Mouse (Mus musculus) E14TG2a.4 (cell line): ENCODE results near the gene Peg10.
A peak's percentile ranks its signal among the peaks of the same experiment; 100 is the strongest.

Source experiments
- H3K27me3 ChIP-seq: 2 replicates; pipeline ENCODE4 v1.6.1; 2014; ENCODE audit warnings: low read length, control low read depth; ENCODE audit not compliant: insufficient read depth
- H3K36me3 ChIP-seq: 2 replicates; pipeline ENCODE4 v1.6.1; 2014; ENCODE audit warnings: low read length, control low read depth; ENCODE audit not compliant: insufficient read depth
- H3K4me1 ChIP-seq: replicated peaks from 2 replicates; pipeline ENCODE4 v1.6.1; 2014; ENCODE audit warnings: low read depth, low read length, control low read depth
- H3K4me3 ChIP-seq: replicated peaks from 2 replicates; pipeline ENCODE4 v1.5.1; 2014; ENCODE audit warnings: mild to moderate bottlenecking, low read length
- H3K9me3 ChIP-seq: 2 replicates; pipeline ENCODE4 v1.6.1; 2014; ENCODE audit warnings: low read length, control low read depth
- CTCF ChIP-seq: conservative IDR thresholded peaks from 2 replicates; pipeline ENCODE4 v1.5.1; 2014; ENCODE audit warnings: low read length
- NANOG ChIP-seq: IDR thresholded peaks from 2 replicates; pipeline ENCODE4 v1.6.1; 2014; ENCODE audit warnings: borderline replicate concordance, low read length, mixed read lengths
- POU5F1 ChIP-seq: IDR thresholded peaks from 2 replicates; pipeline ENCODE4 v1.6.1; 2014; ENCODE audit warnings: low read length, borderline replicate concordance

Gene Peg10

DNA sequence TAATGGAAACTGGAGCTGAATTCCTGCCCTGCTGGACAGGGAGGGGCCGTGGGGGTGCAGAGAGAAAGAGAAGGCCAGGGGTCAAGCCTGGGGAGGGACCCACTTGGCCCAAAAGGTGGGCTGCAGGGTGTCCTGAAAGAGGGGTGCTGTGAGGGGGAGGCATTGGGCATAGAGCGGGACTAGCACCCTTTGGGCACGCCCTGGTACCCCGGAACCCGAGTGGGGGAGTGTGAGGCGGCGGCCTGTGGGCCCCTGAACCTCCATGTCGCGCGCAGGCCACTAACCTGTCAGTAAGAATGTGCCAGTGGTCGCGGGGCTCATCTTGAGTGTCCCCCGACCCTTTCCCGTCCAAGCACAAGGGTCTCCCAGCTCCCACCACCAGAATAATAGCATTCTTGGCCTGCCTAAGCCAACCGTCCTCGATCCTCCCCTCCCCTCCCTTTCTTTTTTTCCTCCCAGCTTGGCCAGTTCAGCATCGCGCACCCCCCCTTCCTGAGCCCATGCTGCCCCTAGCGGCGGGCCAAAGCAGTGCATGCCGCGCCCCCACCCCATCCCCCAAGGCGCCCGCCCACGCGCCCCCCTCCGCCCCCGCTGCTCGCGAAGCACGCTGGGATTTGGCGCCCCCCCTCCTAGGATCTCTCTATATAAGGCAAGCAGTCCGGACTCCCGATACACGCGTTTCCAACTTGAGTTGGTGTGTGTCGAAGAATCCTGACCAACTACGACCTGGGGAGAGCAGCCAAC, at the start of gene Peg10, which contains the start of gene Sgce:
Peg10 (plus strand) TSS at position 611 of the 744 bp plus-strand sequence.
Sgce (minus strand) TSS at position 512 of the 744 bp plus-strand sequence.
- TF ChIP-seq CTCF (no peak; the same call in 1 of the 2 replicates), POU5F1 (no peak), NANOG (no peak)
- peak within 1 kb of the TSS; percentile 76 for H3K4me3 ChIP-seq

DNA sequence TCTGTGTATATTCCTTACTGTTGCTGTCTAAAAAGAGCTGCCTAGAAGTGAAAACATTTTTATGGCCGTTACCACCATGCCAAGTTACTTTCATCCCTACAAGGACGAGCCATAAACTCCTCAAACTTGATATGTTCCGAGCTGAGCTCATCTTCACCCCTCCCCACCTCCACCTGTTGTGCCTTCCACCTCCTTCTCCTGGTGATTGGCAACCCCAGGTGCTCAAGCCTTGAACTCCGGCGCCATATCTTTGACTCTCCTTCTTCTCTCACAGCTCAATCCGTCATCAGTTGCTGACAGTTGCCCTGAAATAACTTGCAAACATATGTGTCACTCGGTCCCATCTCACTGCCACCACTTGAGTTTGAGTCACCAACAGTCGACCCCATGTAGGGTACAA, 45.5 kb upstream of the Peg10 start:
- H3K4me3 ChIP-seq = no peak overlapping the region
- H3K27me3 ChIP-seq = peaks cover 4% of the 10 kb centered on the region; the same call in 1 of the 2 replicates
- H3K36me3 ChIP-seq = no peaks in the 10 kb centered on the region
- H3K9me3 ChIP-seq = no peaks in the 10 kb centered on the region
- no peaks in the 10 kb centered on the region for H3K4me1 ChIP-seq
- TF ChIP-seq POU5F1 (no peak), CTCF (no peak), NANOG (no peak)

More for the DNA sequence above, at the start of gene Peg10, which contains the start of gene Sgce:
- Histone ChIP-seq H3K9me3 (peaks cover 35% of the 10 kb centered on the region), H3K36me3 (no peaks in the 10 kb centered on the region; the same call in 1 of the 2 replicates), H3K4me1 (peaks cover 8% of the 10 kb centered on the region), H3K27me3 (peaks cover 34% of the 10 kb centered on the region)

DNA sequence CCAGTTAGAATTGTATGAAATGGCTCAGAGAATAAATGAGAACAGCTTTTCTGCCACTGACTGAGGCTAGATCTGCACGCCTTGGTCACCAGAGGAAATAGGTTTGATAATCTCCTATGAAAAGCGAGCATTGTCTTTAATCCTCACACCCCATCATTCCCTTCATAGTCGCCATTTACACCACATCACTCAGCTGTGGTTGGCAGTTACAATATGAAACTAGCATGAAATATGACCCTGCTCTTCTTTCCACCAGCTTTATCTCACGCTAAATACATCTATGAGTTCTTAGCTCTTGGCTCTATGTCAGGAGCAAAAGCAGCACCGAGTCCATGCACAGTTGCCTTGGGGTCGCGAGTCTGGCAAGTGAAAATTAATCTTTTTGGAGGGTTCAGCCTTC, 43.2 kb upstream of the Peg10 start:
- TF ChIP-seq NANOG (no peak), POU5F1 (no peak), CTCF (no peak)
- Histone ChIP-seq H3K4me1 (no peaks in the 10 kb centered on the region), H3K36me3 (no peaks in the 10 kb centered on the region), H3K27me3 (peaks cover 4% of the 10 kb centered on the region; the same call in 1 of the 2 replicates), H3K4me3 (no peak overlapping the region), H3K9me3 (no peaks in the 10 kb centered on the region)

DNA sequence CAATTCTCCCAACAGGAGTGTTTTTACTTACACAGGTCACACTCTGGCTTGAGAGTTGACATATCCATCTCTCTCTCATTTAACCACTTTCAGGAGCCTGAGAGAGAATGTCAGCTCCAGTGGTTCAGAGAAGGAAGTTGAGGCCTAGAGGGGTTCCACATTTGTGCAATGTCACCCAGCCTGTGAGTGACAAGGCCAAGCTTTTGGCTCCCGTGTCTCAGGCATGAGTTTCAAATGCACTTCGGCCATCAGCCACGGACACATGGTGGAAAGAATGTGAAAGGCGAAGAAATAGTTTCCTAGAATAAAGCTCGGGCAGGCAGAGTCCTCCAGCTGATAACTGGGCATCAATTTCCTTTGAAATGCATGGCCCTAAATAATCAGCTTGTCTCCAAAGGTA, 40.7 kb upstream of the Peg10 start:
- Histone ChIP-seq H3K36me3 (no peaks in the 10 kb centered on the region), H3K4me1 (no peaks in the 10 kb centered on the region), H3K9me3 (no peaks in the 10 kb centered on the region), H3K27me3 (peaks cover 4% of the 10 kb centered on the region; the same call in 1 of the 2 replicates), H3K4me3 (no peak overlapping the region)
- TF ChIP-seq NANOG = no peak
- no peak for TF ChIP-seq CTCF
- no peak for TF ChIP-seq POU5F1

DNA sequence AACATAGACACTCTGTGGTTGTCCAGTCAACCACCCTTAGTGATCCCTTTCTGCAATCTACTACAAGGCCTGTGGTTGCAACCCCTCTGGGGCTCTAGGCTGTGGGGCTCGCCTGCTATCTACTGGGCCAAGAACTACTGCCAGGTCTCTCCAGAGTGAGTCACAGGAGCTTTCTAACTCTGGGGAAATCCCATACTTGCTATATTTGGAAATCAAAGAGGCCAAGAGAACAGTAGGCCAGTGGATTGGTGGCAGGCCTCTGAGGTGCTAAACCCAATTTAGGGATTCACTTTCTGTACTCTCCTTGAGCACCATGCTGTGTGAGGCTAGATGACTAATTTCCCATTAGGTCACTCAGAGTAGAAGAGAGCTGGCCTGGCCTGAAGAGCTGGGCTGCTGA, 38.1 kb upstream of the Peg10 start:
- Histone ChIP-seq H3K4me1 (no peaks in the 10 kb centered on the region), H3K4me3 (no peak overlapping the region), H3K36me3 (no peaks in the 10 kb centered on the region), H3K9me3 (no peaks in the 10 kb centered on the region), H3K27me3 (no peaks in the 10 kb centered on the region; the same call in 1 of the 2 replicates)
- no peak for TF ChIP-seq POU5F1
- no peak for TF ChIP-seq CTCF
- TF ChIP-seq NANOG = no peak

DNA sequence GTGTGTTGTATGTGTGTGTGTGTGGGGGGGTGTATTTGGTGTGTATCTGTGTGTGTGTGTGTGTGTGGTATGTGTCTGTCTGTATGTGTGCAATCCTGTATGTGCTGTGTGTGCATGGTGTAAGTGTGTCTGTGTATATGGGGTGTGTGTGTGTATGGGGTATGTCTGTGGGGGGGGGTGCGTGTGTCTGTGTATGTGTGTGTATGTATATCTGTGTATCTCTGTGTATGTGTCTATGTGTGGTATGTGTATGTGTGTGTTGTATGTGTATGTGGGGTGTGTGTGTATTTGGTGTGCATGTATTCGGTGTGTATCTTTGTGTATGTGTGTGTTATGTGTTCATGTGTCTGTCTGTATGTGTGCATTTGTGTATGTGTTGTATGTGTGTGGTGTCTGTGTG, 30.9 kb upstream of the Peg10 start:
- TF ChIP-seq POU5F1 (no peak), NANOG (no peak), CTCF (no peak)
- no peaks in the 10 kb centered on the region for H3K36me3 ChIP-seq
- no peaks in the 10 kb centered on the region for H3K4me1 ChIP-seq
- H3K27me3 ChIP-seq = no peaks in the 10 kb centered on the region
- H3K9me3 ChIP-seq = no peaks in the 10 kb centered on the region
- no peak overlapping the region for H3K4me3 ChIP-seq

DNA sequence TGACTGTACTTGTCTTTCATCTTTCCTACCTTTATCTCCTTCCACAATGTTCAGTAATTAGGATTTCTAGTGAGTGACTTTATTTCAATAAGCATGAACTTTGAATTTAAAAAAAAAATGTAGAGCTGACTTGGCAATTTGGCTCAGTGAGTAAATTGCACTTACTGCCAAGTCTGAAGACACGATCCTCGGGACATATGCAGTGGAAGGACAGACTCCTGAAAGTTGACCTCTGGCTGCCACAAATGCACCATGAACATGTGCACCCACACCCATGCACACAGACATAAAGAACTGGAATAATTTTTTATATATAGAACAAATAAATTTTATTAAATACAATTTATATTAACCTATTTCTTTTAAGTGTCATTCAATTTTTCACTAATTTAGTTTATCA, 29.8 kb upstream of the Peg10 start:
- H3K4me1 ChIP-seq = no peaks in the 10 kb centered on the region
- no peaks in the 10 kb centered on the region for H3K27me3 ChIP-seq
- H3K36me3 ChIP-seq = no peaks in the 10 kb centered on the region
- no peak overlapping the region for H3K4me3 ChIP-seq
- no peaks in the 10 kb centered on the region for H3K9me3 ChIP-seq
- no peak for TF ChIP-seq CTCF
- TF ChIP-seq POU5F1 = no peak
- no peak for TF ChIP-seq NANOG

DNA sequence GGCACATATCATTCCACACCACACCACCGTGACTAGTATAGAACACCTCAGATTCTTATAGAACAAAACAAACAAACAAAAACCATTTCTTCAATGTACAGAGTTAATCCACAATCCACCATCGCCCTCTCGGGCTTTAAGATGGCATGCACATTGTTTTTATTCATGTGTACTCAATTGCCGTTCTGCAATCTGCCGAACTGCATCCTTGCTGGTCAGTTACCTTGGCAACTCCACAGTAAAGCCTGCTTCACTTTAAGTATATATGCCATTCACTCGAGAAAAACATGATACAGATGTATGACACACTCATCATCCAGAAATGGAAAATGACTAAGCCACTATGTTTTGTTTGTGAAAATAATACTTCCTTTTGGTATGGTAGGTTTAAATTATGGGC, 25.0 kb upstream of the Peg10 start:
- TF ChIP-seq CTCF (no peak), NANOG (no peak), POU5F1 (no peak)
- Histone ChIP-seq H3K9me3 (peaks cover 11% of the 10 kb centered on the region), H3K36me3 (no peaks in the 10 kb centered on the region), H3K4me3 (no peak overlapping the region), H3K4me1 (no peaks in the 10 kb centered on the region), H3K27me3 (peaks cover 7% of the 10 kb centered on the region; the same call in 1 of the 2 replicates)

DNA sequence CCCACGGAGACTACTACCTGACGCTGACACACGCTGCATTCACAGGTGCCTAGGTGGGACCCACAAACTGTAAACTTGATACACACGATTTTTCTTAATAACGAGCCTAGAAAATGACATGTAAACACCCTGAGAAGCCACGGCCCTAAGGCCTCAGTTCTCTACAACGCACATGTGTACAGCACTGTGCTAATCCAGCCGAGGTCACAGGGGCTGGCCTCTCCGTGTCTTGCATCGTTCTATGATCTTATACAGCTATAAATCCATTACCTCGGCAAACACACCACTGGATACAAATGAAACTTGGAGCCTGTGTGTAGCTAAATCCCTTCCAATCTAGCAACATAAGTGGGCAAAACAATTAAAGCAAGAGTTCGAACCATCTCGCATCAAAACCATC, 24.4 kb upstream of the Peg10 start:
- Histone ChIP-seq H3K4me3 (no peak overlapping the region), H3K27me3 (peaks cover 10% of the 10 kb centered on the region; the same call in 1 of the 2 replicates), H3K36me3 (no peaks in the 10 kb centered on the region), H3K9me3 (peaks cover 11% of the 10 kb centered on the region), H3K4me1 (no peaks in the 10 kb centered on the region)
- no peak for TF ChIP-seq NANOG
- no peak for TF ChIP-seq CTCF
- TF ChIP-seq POU5F1 = no peak
